Mouse (Mus musculus) layer of hippocampus, adult 8-10 months (tissue): ENCODE measurements around the gene Gm10964. TPM values are rescaled to one million over a fixed set of nuclear protein-coding genes. Genes with fewer than 3 reads are reported as not detected.
A peak's percentile ranks its signal among the peaks of the same experiment; 100 is the strongest.
"Not testable (repeated sequence)": the region's sequence is repeated elsewhere in the genome, so short reads cannot be mapped to it uniquely, and the experiment has no call there.

Experiments
- DNase-seq, 2 experiments: peaks; one replicate each; pipeline ENCODE4 v3.0.0; 2022; ENCODE audit warnings: low spot score in 2 of 2
- total RNA-seq, 4 experiments: library from RNA; stranded (reverse); gene quantifications; 2 replicates each; pipeline ENCODE4 v1.2.4; 2022

The Gm10964 gene
- total RNA-seq, 4 experiments from 2014 or later, result not detected

DNA sequence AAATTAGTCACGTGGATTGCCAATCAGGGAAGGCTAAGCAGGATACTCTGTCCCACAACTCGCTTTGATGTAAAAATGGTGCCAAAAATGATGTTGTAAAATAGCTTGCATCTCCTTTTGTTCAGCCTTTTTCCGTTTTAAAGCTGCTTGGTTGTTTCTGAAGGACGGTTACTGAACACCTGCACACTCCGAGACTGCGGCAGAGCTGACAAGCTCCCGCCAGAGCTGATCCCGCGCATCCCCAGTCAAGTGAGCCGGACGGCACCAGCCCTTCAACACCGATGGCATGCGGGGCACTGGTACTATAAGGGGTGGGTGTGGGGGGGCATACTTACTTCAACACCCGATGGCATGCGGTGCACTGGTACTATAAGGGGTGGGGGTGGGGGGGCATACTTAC is 34.8 kb downstream of the Gm10964 start:
- no peak for DNase-seq

DNA sequence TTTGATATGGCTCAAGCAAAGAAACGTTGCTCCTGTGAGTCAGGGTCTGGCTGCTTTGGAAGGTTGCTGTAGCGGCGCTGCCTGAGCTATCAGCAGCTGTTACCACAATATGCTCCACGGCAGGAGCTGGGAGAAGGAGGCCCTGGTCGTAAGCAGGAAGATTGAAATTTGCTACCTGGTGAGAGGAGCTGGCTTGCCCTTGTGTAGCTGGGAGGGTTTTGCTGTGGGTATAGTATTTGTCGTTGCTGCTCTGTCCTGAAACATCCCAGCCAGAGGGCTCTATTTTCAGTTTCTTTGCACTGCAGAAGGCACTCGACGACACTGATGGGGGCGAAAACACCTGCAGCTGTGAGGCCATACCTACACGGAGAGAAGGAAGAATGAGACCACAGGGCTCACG is 38.8 kb downstream of the Gm10964 start:
- DNase-seq, result peak; percentile 39 to 46

DNA sequence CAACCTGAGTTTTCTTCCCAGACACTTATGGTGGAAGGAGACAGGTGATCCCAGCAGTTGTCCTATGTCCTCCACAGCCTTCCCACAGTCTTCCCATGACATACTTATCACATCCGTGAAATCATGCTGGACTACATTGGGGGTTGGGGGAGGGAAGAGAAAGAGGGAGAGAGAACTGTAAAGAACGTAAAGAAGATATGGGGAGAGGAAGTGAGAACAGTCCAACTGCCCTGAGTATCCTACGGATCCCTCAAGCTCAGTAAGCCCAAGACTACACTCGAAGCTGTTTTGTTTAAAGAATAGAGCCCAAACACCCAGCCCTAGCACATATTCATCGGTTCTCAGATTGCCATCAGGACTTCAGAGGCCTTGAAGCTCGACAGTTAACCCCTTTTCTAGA is 39.5 kb downstream of the Gm10964 start:
- DNase-seq, result no peak

DNA sequence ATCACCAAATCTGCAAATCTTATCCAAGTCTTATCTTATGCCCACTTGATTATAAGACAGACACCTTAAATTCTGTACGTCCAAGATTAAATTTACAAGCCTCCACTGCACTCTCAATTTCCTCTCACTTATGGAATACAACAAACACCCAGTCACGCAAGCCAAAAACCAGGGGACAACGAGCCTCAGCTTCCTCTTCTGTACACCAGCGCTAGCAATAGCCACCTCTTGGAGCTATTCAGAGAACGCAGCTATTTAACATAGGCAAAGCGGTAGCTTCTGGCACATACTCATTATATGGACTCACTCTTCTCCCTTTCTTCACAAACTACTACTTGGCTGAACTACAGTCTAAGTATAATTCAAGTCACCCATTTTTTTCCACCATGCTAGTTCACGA is 40.0 kb downstream of the Gm10964 start:
- no peak for DNase-seq

DNA sequence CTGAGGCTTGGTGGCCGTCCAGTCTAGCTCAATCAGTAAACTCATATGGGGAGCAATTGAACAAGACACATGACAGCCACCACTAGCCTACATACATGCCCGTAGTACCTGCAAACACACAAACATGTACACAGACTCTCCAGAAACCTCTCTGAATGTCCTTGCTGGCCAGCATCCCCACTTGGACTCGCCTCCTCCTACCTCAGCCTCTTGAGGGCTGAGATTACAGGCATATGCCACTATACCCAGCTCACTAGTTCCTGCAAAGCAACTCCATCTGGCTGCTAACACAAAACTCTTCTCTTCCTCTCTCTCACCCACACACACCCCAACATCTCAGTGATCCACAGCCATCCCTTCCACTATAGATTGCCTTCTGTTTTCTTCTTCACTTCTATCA is 41.1 kb downstream of the Gm10964 start:
- no peak for DNase-seq

DNA sequence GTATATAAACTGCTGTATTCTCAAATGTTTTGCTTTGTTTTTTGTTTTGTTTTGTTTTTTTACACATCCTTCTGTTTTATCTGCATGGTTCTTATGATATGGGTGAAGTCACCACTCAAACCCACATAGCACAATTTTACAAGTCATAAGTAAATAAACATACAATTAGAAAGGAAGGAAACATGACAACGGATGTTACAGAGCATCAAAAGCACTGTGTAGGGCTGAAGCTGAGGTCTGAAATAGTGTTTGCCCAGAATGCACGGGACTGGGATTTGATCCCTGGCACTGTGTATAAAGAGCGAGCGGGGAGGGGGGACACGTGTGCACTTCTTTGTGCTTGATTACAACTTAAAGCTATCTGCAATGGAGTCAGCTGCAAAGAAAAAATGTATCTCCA is 41.6 kb downstream of the Gm10964 start:
- no peak for DNase-seq

DNA sequence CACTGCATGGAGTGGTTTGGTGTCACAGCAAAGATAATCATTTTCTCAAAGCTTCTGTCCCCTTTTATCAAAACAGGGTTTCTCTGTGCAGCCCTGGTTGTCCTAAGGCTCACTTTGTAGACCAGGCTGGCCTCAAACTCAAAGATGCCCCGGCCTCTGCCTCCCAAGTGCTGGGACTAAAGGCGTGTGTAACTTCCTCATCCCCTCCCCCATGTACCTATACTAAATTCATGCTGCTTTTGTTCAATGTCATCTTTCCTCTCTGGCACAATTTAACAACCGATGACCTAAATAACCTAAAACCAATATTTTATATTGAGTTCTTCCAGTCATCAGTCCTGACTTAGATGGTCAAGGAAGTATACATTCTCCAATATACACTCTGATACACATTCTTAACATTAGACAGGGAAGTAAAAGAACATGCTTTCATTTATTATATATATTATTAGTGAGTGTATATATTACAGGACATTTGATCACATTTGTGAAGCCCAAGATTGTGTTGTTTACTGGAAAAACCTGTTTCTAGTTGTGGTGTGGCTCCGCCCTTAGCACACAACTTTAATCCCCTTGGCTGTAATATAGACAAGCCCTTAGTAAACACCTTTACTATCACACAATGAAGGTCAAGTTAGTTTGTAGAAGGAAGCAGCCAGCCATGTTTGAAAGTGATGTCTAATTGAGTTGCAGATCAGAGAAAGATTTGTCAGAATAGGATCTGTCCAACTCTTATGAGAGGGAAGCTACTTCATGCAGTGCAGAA is 43.9 kb downstream of the Gm10964 start:
- DNase-seq, result no peak

DNA sequence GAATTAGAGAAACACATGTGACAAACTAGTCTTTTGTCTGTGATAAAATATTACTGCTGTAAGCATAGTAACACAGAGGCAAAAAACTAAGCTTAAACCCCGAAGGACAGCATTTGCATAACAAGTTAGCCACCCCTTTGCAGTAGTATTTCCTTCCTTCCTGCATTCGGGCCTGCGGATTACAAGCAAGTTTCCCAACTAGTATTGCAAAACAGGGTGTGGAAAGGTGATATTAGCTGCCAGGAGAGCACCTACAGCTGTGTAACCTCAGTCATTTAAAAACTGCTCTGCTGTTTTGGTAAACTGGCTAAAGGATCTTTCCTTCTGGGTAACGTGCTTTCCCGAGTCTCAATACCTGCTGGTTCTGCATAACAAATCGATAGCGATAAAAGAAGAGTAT is 48.1 kb downstream of the Gm10964 start:
- no peak for DNase-seq

DNA sequence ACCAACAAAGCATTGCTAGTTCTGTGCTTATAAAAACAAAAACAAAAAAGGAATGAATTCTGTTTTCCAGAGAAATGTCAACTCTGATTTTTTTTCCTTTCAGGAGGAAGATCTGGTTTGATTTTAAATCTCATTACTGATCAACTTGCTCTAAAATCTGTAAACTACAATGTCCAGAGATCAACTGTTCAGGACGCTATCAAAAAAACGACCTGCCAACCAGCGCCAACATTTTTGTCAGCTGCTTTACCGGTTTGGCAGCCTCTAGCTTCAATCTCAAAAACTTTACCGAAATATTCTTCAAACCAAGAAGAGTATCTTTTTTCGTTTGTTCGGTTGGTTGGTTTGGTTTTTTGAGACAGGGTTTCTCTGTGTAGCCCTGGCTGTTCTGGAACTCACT is 49.9 kb downstream of the Gm10964 start:
- DNase-seq, result no peak

DNA sequence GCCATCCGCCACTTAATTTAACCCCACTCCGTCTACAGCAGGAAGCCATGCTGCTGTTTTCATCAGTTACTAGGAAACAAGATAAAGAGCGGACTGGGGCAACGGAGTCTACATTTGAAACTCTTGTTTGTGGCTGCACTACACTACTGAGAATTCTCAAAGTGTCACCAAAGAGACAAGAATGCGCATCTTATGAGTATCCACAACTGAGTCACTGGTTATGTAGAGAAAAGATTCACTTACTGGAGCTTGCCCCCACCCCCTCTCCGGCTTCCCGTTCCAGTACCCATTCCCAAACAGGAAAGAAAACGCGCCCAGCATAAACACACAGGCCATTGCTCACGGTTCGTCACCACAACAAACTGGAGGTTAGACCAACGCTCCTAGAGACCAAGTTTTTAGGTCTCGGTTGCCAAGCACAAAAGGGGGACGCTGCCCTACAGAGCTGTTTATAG is 50.8 kb downstream of the Gm10964 start:
- DNase-seq, result no peak

DNA sequence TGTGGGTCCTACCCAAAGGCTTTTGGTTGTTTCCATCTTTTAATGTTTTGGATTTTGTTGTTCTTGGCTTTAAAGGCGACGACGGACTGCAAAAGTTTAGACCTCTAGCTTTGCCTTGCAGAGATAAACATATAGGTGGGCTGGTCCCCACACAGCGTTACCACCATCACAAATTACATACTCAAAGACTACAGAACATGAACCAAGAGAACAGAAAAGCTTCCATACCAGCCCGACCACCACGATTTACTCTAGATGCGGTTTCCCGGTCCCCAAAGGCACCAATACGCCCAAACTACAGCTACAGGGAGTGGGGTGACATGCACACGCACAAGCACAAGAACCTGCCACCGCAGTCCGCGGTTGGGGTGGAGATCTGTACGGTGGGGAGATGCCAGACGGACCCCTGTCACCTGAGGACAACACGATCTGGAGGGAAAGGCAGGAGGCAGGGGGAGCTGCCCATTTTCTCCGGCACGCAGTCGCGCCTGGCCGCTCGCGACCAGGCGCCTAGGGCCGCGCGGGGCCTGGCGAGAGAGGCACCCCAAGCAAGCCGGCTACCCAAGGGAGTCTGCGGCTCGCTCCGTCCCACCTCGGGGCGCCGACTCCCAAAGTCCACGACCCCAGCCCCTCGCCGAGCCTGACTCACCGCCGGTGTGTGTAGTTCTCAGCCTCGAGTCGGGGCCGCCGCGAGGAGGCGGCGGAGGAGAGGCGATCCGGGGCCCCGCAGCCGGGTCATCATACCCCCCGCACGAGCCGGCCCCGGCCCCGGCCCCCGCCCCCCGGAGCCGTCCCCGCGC is 51.4 kb downstream of the Gm10964 start:
- DNase-seq, result no peak

DNA sequence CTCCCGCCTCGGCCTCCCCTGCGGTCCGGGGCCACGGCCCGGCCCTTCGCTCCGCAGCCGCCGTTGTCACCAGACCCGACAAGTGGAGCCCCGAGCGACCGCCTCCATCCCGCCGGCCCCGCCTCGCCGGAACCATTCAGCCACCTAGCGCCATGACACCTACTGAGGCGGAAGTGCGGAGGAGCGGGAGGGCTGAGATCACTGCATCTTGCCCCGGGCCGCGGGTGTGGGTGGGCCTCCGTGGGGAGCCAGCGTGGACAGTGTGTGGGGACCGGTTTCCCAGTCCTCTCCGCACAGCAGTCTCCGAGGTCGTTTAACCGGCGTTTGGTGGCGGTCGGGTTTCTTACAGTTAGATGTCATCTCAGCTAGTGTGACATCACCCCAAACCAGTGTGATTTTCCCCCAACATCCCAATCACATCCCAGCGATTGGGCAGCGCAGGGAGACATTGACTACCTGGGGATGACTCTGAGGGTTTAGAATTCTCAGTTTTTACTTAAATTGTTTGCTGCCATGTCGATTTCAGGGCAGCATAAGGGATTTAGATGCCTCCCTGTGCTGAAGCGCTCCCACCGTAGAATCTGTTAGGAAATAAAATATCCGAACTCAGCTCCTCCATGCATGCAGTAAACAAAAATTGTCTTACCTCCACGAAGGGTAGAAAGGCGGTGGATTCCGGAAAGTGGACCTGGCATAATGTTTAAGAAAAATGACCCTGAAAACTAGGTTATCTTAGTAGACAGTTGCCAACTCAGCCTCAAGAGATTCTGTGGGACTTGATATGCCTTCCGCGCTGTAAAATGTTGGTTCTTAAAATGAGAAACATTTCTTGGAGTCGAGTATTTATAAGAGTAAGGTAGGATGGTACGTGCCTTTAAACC is 52.3 kb downstream of the Gm10964 start, which contains the start of gene Hipk1:
TSS of gene Hipk1 (minus strand) at position 334 of the 881 bp plus-strand sequence.
- peak; percentile 92 to 94 for DNase-seq

DNA sequence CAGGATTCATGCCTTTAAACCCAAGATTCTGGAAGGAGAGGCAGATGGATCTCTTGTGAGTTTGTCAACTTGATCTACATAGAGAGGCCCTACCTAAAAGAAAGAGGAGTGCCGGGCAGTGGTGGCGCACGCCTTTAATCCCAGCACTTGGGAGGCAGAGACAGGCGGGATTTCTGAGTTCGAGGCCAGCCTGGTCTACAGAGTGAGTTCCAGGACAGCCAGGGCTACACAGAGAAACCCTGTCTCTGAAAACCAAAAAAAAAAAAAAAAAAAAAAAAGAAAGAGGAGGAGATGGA is 52.9 kb downstream of the Gm10964 start:
- DNase-seq, result not testable (repeated sequence)

DNA sequence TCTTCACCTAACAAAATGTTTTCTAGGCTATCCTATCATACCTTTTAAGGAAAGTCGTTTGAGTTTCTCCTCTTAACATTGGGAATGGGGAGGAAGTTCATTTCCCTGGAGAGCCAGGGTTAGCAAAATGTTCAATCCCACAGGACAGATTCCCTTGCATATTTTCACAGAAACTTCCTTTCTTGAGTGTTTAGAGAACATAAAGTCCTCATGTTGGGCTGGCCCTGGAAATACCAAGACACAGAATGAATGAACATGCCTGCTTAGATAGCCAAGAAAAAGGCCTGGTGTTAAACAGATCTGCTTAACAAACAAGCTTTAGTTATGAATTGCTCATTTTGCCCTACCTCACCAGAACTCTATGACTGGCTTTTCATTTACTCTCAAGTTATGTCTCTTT is 53.4 kb downstream of the Gm10964 start:
- DNase-seq, result no peak

Other genes with a start within 250 kb of the Gm10964 start
- gene Syt6, start 164.1 kb upstream of the Gm10964 start, total RNA-seq, result 1 to 10 TPM; 5.9 to 7.6 (median 6.6) TPM
- 1 to 10 TPM in 1 of 4 experiments, under 1 TPM in 1, not detected in 2; 0.52 to 1.1 TPM for gene Atg4a-ps, start 93.3 kb upstream of the Gm10964 start, total RNA-seq
- gene Olfml3, start 1.4 kb upstream of the Gm10964 start, total RNA-seq, result 10 to 100 TPM; 13.9 to 56.8 (median 28.8) TPM
- 100 to 1,000 TPM; 115 to 141 (median 129) TPM for gene Hipk1, start 52.2 kb downstream of the Gm10964 start, total RNA-seq
- gene Dclre1b, start 70.1 kb downstream of the Gm10964 start, total RNA-seq, result 10 to 100 TPM in 2 of 4 experiments, 1 to 10 TPM in 2; 7.4 to 12.1 (median 9.7) TPM
- 10 to 100 TPM; 11.4 to 14.3 (median 13.1) TPM for gene Ap4b1, start 70.2 kb downstream of the Gm10964 start, total RNA-seq
- under 1 TPM in 3 of 4 experiments, not detected in 1; 0.21 to 0.83 (median 0.30) TPM for gene Gm43064, start 70.2 kb downstream of the Gm10964 start, total RNA-seq
- 1 to 10 TPM in 2 of 4 experiments, under 1 TPM in 2; 0.56 to 3.6 (median 1.9) TPM for gene Bcl2l15, start 93.2 kb downstream of the Gm10964 start, total RNA-seq
- 1 to 10 TPM in 2 of 4 experiments, under 1 TPM in 2; 0.45 to 2.7 (median 1.2) TPM for gene Ptpn22, start 120.4 kb downstream of the Gm10964 start, total RNA-seq
- 10 to 100 TPM; 20.5 to 24.8 (median 21.9) TPM for gene Rsbn1, start 174.8 kb downstream of the Gm10964 start, total RNA-seq
- 10 to 100 TPM; 36.7 to 50.1 (median 41.6) TPM for gene Phtf1, start 228.7 kb downstream of the Gm10964 start, total RNA-seq